Mouse (Mus musculus) ES-E14 (cell line): ENCODE data around the gene Ccdc51. TPM values are rescaled to one million over a fixed set of nuclear protein-coding genes. Genes with fewer than 3 reads are reported as not detected.

ENCODE experiments used
- DNase-seq: peaks from one replicate; pipeline ENCODE4 v3.0.0-alpha.2; 2013; ENCODE audit warnings: low read depth, low spot score
- H3K27ac ChIP-seq: 2 replicates; pipeline ENCODE4 v1.5.1; 2012; ENCODE audit warnings: low read depth, mild to moderate bottlenecking, low read length, moderate library complexity, mixed read lengths; ENCODE audit not compliant: poor library complexity, insufficient read depth, severe bottlenecking
- H3K36me3 ChIP-seq: 2 replicates; pipeline ENCODE4 v1.6.1; 2012; ENCODE audit warnings: mild to moderate bottlenecking, low read length, moderate library complexity, mixed read lengths; ENCODE audit not compliant: control insufficient read depth, poor library complexity, insufficient read depth, severe bottlenecking
- H3K4me1 ChIP-seq, 2 experiments: fragments of 150-350 bp in 1 of 2; sonication (generic) in 1 of 2; 2 replicates each; pipeline ENCODE4 v1.6.1; 2012; ENCODE audit warnings: low read length in 2 of 2, mild to moderate bottlenecking in 1 of 2, mixed read lengths in 1 of 2; ENCODE audit not compliant: control insufficient read depth in 2 of 2, insufficient read depth in 2 of 2, poor library complexity in 1 of 2
- H3K4me3 ChIP-seq, 2 experiments: fragments of 150-350 bp in 1 of 2; sonication (generic) in 1 of 2; 2 replicates each; pipeline ENCODE4 v1.5.1; 2012; ENCODE audit warnings: low read length in 2 of 2, low read depth in 1 of 2, mild to moderate bottlenecking in 1 of 2, mixed read lengths in 1 of 2; ENCODE audit not compliant: insufficient read depth in 1 of 2, poor library complexity in 1 of 2, severe bottlenecking in 1 of 2
- H3K9ac ChIP-seq: 2 replicates; pipeline ENCODE4 v1.6.1; 2012; ENCODE audit warnings: low read depth, mild to moderate bottlenecking, low read length, mixed read lengths; ENCODE audit not compliant: poor library complexity, insufficient read depth, severe bottlenecking
- H3K9me3 ChIP-seq: fragments of 150-350 bp; sonication (generic); 2 replicates; pipeline ENCODE4 v1.6.1; 2012; ENCODE audit warnings: low read depth, mild to moderate bottlenecking, low read length; ENCODE audit not compliant: control insufficient read depth, insufficient read depth
- CHD2 ChIP-seq: IDR thresholded peaks from 2 replicates; pipeline ENCODE4 v1.6.1; 2014; ENCODE audit warnings: mild to moderate bottlenecking, low read depth, low read length, inconsistent platforms
- HCFC1 ChIP-seq: IDR thresholded peaks from 2 replicates; pipeline ENCODE4 v1.6.1; 2012; ENCODE audit warnings: low read length, inconsistent platforms, borderline replicate concordance; ENCODE audit not compliant: insufficient read depth
- MAFK ChIP-seq: IDR thresholded peaks from 2 replicates; pipeline ENCODE4 v1.6.1; 2014; ENCODE audit warnings: mild to moderate bottlenecking, low read depth, low read length, inconsistent platforms; ENCODE audit not compliant: insufficient read depth
- ZC3H11A ChIP-seq: IDR thresholded peaks from 2 replicates; pipeline ENCODE4 v1.6.1; 2012; ENCODE audit warnings: low read depth, mild to moderate bottlenecking, inconsistent platforms, low read length, borderline replicate concordance
- ZNF384 ChIP-seq: IDR thresholded peaks from 2 replicates; pipeline ENCODE4 v1.6.1; 2012; ENCODE audit warnings: low read depth, low read length, inconsistent platforms
- in situ Hi-C, 2 experiments: fragments of 600-800 bp; cut with MboI; formaldehyde crosslinking; loops; one replicate each; pipeline ENCODE4 v1.15.1; 2025; ENCODE audit warnings: low sequenced_read_pairs in 2 of 2, inconsistent platforms in 1 of 2; ENCODE audit not compliant: unreplicated experiment in 2 of 2
- total RNA-seq: library from RNA; depleted of rRNA; stranded (reverse); fragments of 300-350 nt; gene quantifications from 2 replicates; pipeline ENCODE4 v1.2.3, GENCODE M21; 2012

Gene Ccdc51
- total RNA-seq, 1 experiment, result 11.8 TPM

DNA sequence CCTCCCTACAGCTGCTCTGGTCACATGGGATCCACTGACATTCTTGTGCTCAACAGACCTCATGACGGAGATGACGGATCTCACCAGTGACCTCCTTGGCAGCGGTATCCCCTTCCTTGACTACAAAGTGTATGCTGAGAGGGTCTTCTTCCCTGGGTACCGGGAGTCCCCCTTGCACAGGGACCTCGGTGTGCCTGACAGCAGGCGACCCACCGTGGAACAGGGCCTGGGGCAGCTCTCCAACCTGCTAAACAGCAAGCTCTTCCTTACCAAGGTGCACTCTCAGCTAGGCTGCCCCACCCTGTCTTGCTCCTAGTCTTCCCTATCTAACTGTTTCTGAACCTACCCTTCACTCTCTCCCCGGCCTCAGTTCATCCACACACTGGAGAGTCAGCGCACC lies 29.3 kb downstream of the Ccdc51 start:
- in situ Hi-C loops, result no loop called here
- DNase-seq, result no peak
- Histone ChIP-seq H3K4me3 (no peak overlapping the region), H3K27ac (no peak overlapping the region), H3K9ac (no peak overlapping the region), H3K4me1 (no peaks in the 10 kb centered on the region), H3K9me3 (no peaks in the 10 kb centered on the region), H3K36me3 (peaks cover 79% of the 10 kb centered on the region)
- no peak for TF ChIP-seq ZNF384
- TF ChIP-seq HCFC1, result no peak
- no peak for TF ChIP-seq CHD2
- TF ChIP-seq MAFK, result no peak
- TF ChIP-seq ZC3H11A, result no peak

DNA sequence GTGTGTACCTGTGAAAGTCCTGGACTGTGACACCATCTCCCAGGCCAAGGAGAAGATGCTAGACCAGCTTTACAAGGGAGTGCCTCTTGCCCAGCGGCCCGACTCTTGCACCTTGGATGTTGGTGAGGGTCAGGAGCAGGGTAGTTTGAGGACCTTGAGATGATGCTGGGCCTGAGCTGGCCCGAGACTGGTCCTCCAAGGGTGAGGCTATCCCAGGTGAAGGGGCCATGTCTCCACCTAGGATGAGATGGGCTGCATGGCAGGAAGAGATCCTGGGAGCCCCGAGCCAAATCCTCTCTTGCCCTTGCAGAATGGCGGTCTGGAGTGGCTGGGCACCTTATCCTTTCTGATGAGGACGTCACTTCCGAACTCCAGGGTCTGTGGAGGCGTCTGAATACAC lies 31.0 kb downstream of the Ccdc51 start:
- H3K9ac ChIP-seq, result no peak overlapping the region
- no peak for DNase-seq
- no peaks in the 10 kb centered on the region for H3K9me3 ChIP-seq
- peaks cover 80% of the 10 kb centered on the region for H3K36me3 ChIP-seq
- H3K4me1 ChIP-seq, result no peaks in the 10 kb centered on the region
- TF ChIP-seq ZC3H11A (no peak), CHD2 (no peak), HCFC1 (no peak), ZNF384 (no peak), MAFK (no peak)
- H3K4me3 ChIP-seq, result no peak overlapping the region
- H3K27ac ChIP-seq, result no peak overlapping the region
- in situ Hi-C loops, result no loop called here

DNA sequence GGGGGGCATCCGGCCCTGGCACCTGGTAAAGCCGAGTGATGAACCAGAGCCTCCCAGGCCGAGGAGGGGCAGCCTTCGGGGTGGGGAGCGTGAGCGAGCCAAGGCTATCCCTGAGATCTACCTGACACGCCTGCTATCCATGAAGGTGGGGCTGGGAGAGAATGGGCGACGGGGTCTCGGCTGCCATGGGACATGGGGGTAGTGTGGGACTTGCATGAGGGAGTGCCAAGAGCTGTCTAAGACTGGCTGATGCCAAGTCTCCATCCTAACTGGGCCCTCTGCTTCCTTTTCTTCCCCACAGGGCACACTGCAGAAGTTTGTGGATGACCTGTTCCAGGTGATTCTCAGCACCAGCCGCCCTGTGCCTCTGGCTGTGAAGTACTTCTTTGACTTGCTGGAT lies 32.0 kb downstream of the Ccdc51 start:
- H3K27ac ChIP-seq, result no peak overlapping the region
- no peak overlapping the region for H3K4me3 ChIP-seq
- in situ Hi-C loops, result no loop called here
- H3K9me3 ChIP-seq, result no peaks in the 10 kb centered on the region
- no peak for DNase-seq
- H3K4me1 ChIP-seq, result no peaks in the 10 kb centered on the region
- H3K9ac ChIP-seq, result no peak overlapping the region
- TF ChIP-seq ZC3H11A, result no peak
- no peak for TF ChIP-seq CHD2
- no peak for TF ChIP-seq ZNF384
- TF ChIP-seq HCFC1, result no peak
- TF ChIP-seq MAFK, result no peak
- H3K36me3 ChIP-seq, result peaks cover 75% of the 10 kb centered on the region

DNA sequence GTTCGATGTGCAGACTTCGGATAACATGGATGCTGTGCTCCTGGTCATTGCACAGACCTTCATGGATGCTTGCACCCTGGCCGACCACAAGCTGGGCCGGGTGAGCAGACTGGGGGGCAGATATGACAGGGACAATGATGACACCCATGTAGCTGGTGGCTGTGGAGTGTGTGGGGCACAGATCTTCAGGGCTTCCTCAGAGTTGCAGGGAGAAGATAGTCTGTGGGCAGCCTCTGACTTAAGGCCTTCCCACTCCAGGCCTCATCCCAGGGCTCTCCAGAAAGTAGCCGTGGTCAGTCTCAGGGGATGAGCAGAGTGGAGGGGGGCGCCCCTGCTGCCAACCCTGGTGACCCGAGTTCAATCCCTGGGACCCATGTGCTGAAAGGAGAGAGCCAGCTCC lies 32.6 kb downstream of the Ccdc51 start:
- Histone ChIP-seq H3K9me3 (no peaks in the 10 kb centered on the region), H3K4me1 (no peaks in the 10 kb centered on the region), H3K27ac (no peak overlapping the region), H3K9ac (no peak overlapping the region), H3K4me3 (no peak overlapping the region), H3K36me3 (peaks cover 73% of the 10 kb centered on the region)
- in situ Hi-C loops, result no loop called here
- no peak for TF ChIP-seq MAFK
- no peak for TF ChIP-seq HCFC1
- no peak for TF ChIP-seq CHD2
- no peak for TF ChIP-seq ZNF384
- no peak for TF ChIP-seq ZC3H11A
- no peak for DNase-seq

DNA sequence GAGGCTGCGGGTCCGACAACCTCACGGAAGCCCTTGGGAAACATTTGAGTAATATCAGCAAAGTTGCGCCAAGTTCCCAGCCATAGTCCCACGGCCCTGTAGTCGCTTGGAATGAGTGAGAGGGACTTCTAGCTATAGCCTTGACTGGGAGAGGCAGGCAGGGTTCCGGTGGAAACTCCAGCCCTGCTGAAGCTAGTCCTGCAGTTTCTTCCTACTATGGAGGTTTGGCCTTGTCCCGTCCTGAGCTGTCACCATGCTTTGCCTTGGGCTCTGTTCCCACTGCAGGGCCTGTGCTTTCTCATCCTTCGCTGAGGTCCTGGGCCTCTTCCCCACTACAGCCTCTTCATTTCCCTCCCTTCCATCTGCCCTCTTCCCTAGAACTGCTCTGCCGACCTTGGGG lies 33.9 kb downstream of the Ccdc51 start:
- no peaks in the 10 kb centered on the region for H3K9me3 ChIP-seq
- no peak overlapping the region for H3K9ac ChIP-seq
- no peak for TF ChIP-seq CHD2
- TF ChIP-seq ZNF384, result no peak
- no peak for TF ChIP-seq ZC3H11A
- TF ChIP-seq MAFK, result no peak
- TF ChIP-seq HCFC1, result no peak
- H3K4me3 ChIP-seq, result no peak overlapping the region
- no peak overlapping the region for H3K27ac ChIP-seq
- in situ Hi-C loops, result no loop called here
- H3K4me1 ChIP-seq, result no peaks in the 10 kb centered on the region
- no peak for DNase-seq
- peaks cover 63% of the 10 kb centered on the region for H3K36me3 ChIP-seq
